10 mouse cellular contexts compared by ENCODE assay signal in genomic region chr1:170996034-170996433, GRCm38 (mm10). TPM values are rescaled to one million over a fixed set of nuclear protein-coding genes. Genes with fewer than 3 reads are reported as not detected.
"Had no signal": no experiment of that assay in that cellular context is flagged by ENCODE, and none has a peak within 500 bp of the region (broad histone marks: within the 10 kb centered on the region; RNA-seq: fewer than 3 reads in every experiment).

No protein-coding gene starts in this region.

- H3K27ac ChIP-seq: midbrain, embryonic 10.5 days; midbrain, embryonic 12.5 days; neural tube, embryonic 12.5 days; stomach, embryonic 15.5 days; stomach, postnatal 0 days had no signal

- H3K9me3 ChIP-seq: midbrain, embryonic 10.5 days; midbrain, embryonic 12.5 days; neural tube, embryonic 12.5 days; stomach, embryonic 15.5 days had no signal

- H3K4me2 ChIP-seq: lung, embryonic 14.5 days; midbrain, embryonic 12.5 days; neural tube, embryonic 12.5 days; stomach, embryonic 15.5 days had no signal

- H3K27me3 ChIP-seq: midbrain, embryonic 12.5 days; neural tube, embryonic 12.5 days; stomach, embryonic 15.5 days had no signal

- H3K9ac ChIP-seq: lung, embryonic 14.5 days; midbrain, embryonic 12.5 days; neural tube, embryonic 12.5 days; stomach, embryonic 15.5 days had no signal

- H3K4me1 ChIP-seq: midbrain, embryonic 10.5 days; midbrain, embryonic 12.5 days; neural tube, embryonic 12.5 days; stomach, embryonic 15.5 days had no signal

- ATAC-seq: midbrain, embryonic 16.5 days had no signal

- H3K36me3 ChIP-seq: midbrain, embryonic 10.5 days; midbrain, embryonic 12.5 days; neural tube, embryonic 12.5 days; stomach, embryonic 15.5 days had no signal

- H3K4me3 ChIP-seq: midbrain, embryonic 10.5 days; midbrain, embryonic 12.5 days; neural tube, embryonic 12.5 days; stomach, embryonic 15.5 days had no signal

RNA-seq across cellular contexts. Expression of gene Fcgr2b, which starts 19.7 kb away (rescaled TPM):
- polyA plus RNA-seq: midbrain, embryonic 10.5 days had no signal

RNA-seq across cellular contexts. Expression of gene Fcgr4, which starts 22.7 kb away (rescaled TPM):
- total RNA-seq: megakaryocyte-erythroid progenitor cell, adult 5-6 weeks had no signal
- polyA plus RNA-seq: midbrain, embryonic 10.5 days; neural tube, embryonic 14.5 days; testis, adult 2 months had no signal
